Mouse (Mus musculus): ENCODE data around the gene Lrrc28. TPM values are rescaled to one million over a fixed set of nuclear protein-coding genes. Genes with fewer than 3 reads are reported as not detected.
A peak's percentile ranks its signal among the peaks of the same experiment; 100 is the strongest.
"Not testable (repeated sequence)": the region's sequence is repeated elsewhere in the genome, so short reads cannot be mapped to it uniquely, and the experiment has no call there.

The Lrrc28 gene
- polyA plus RNA-seq, 1 experiment from 2014 or later, result 13.5 TPM

DNA sequence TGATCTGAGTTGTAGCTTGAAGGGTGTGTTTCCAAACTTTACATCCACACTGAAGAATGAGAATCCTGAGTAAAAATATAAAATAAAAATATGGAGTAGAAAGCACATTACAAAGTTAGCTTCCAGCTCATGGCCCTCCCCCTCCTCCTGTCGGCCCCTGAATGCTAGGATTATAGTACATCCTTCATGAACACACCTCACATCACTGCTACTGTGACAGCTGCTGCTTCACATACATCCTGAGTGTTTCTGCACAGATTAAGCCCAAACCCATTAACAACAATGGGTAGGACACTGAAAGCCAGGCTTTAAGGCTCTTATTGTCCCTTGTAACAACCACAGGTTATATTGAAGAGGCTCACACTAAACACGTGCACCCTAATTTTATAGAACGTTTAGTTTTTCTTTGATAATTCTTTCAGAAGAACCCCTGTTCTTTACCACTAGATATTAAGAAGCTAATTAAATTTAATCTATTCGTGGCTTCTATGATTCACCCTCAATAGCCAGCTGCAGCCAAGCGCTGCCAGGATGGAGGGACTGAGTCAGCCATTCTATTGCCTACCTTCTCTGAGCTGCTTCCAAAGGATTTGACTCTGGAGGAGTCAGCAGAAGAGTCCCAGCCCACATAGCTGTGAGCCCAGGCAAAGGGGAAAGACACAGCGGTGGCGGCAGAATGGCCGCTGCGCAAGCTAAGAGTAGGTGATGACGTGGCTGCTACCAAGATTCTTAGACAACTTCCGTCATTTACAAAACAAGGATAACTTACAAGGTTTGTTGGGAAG is 108.3 kb downstream of the Lrrc28 start:
- no peak overlapping the region for H3K4me2 ChIP-seq (ENCODE audit: low read depth, low read length)
- H3K27me3 ChIP-seq (ENCODE audit: control insufficient read depth, insufficient read depth, low read depth, low read length), result no peaks in the 10 kb centered on the region
- H3K27ac ChIP-seq (ENCODE audit: low read length), result no peak overlapping the region
- WGBS, result 91% methylated on average over 11 of the region's 11 CpGs
- ATAC-seq (ENCODE audit: low read depth), result no peak
- no peaks in the 10 kb centered on the region for H3K9me3 ChIP-seq (ENCODE audit: control insufficient read depth, low read length)
- H3K4me1 ChIP-seq (replicated peaks; ENCODE audit: control insufficient read depth, insufficient read depth, low read length), result no peaks in the 10 kb centered on the region; the same call in 1 of the 2 replicates
- no peak overlapping the region for H3K9ac ChIP-seq (ENCODE audit: low read length)
- H3K36me3 ChIP-seq (ENCODE audit: control insufficient read depth, insufficient read depth, low read length), result no peaks in the 10 kb centered on the region
- no peak overlapping the region for H3K4me3 ChIP-seq (ENCODE audit: low read length)

- no peak for ATAC-seq (ENCODE audit: low read depth)
Measured at GRCm38 (mm10) chr7:67535941-67536340, 109.1 kb downstream of the Lrrc28 start.

DNA sequence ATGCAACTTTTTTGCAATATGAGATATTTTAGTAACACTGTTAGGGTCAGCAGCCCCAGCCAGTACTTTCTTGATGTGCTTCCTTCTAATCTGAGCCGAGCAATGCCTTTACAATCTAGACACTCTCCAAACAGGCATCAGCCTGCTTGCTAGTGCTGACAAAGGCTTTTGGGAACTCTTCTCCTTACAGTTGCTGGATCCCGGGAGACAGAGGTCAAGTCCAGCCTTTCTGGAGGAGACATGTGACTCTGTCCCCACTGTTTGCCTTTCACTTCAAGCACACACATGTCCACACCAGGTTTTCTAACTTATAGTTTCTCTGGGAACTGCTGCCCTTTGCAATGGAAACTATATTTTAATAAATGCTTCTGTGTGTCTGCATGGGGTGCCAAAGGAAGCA is 114.1 kb downstream of the Lrrc28 start:
- H3K9ac ChIP-seq (ENCODE audit: low read length), result no peak overlapping the region
- peak; percentile 23; the same call in 1 of the 2 replicates for ATAC-seq (ENCODE audit: low read depth)
- H3K9me3 ChIP-seq (ENCODE audit: control insufficient read depth, low read length), result no peaks in the 10 kb centered on the region
- no peaks in the 10 kb centered on the region for H3K36me3 ChIP-seq (ENCODE audit: control insufficient read depth, insufficient read depth, low read length)
- WGBS, result 22% methylated on average over 2 of the region's 2 CpGs
- H3K4me3 ChIP-seq (ENCODE audit: low read length), result no peak overlapping the region
- H3K4me2 ChIP-seq (ENCODE audit: low read depth, low read length), result no peak overlapping the region
- H3K27ac ChIP-seq (ENCODE audit: low read length), result no peak overlapping the region
- H3K4me1 ChIP-seq (replicated peaks; ENCODE audit: control insufficient read depth, insufficient read depth, low read length), result peaks cover 6% of the 10 kb centered on the region
- H3K27me3 ChIP-seq (ENCODE audit: control insufficient read depth, insufficient read depth, low read depth, low read length), result no peaks in the 10 kb centered on the region

More at GRCm38 (mm10) chr7:67535941-67536340, 109.1 kb downstream of the Lrrc28 start:
- no peak overlapping the region for H3K4me2 ChIP-seq (ENCODE audit: low read depth, low read length)
- no peaks in the 10 kb centered on the region for H3K9me3 ChIP-seq (ENCODE audit: control insufficient read depth, low read length)
- H3K27ac ChIP-seq (ENCODE audit: low read length), result no peak overlapping the region
- WGBS, result 73% methylated on average over 4 of the region's 4 CpGs
- no peaks in the 10 kb centered on the region for H3K36me3 ChIP-seq (ENCODE audit: control insufficient read depth, insufficient read depth, low read length)
- no peaks in the 10 kb centered on the region for H3K27me3 ChIP-seq (ENCODE audit: control insufficient read depth, insufficient read depth, low read depth, low read length)
- no peak overlapping the region for H3K9ac ChIP-seq (ENCODE audit: low read length)
- H3K4me1 ChIP-seq (replicated peaks; ENCODE audit: control insufficient read depth, insufficient read depth, low read length), result peaks cover under 1% of the 10 kb centered on the region; the same call in 1 of the 2 replicates
- H3K4me3 ChIP-seq (ENCODE audit: low read length), result no peak overlapping the region

DNA sequence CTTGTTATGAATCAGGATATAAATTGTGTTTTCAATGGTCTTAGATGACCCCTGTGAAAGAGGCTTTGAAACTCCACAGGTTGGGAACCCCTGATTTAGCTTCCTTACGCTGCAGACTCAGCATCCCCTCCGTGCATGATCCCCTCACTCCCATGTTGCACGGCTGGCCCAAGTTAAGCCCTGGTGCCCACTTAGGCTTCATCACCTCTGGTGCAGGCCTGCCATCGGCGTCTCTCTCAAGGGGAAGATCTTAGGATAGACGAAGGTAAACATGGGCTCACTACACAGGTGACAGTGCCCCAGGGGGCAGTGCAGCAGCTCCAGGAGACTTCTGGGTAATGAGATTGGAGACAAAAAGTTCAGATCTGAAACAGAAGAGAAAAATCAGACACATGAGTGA is 115.7 kb downstream of the Lrrc28 start:
- no peak overlapping the region for H3K4me3 ChIP-seq (ENCODE audit: low read length)
- ATAC-seq (ENCODE audit: low read depth), result no peak
- no peaks in the 10 kb centered on the region for H3K36me3 ChIP-seq (ENCODE audit: control insufficient read depth, insufficient read depth, low read length)
- peaks cover 6% of the 10 kb centered on the region for H3K4me1 ChIP-seq (replicated peaks; ENCODE audit: control insufficient read depth, insufficient read depth, low read length)
- H3K27ac ChIP-seq (ENCODE audit: low read length), result no peak overlapping the region
- no peaks in the 10 kb centered on the region for H3K9me3 ChIP-seq (ENCODE audit: control insufficient read depth, low read length)
- 64% methylated on average over 6 of the region's 6 CpGs for WGBS
- H3K4me2 ChIP-seq (ENCODE audit: low read depth, low read length), result no peak overlapping the region
- no peaks in the 10 kb centered on the region for H3K27me3 ChIP-seq (ENCODE audit: control insufficient read depth, insufficient read depth, low read depth, low read length)
- H3K9ac ChIP-seq (ENCODE audit: low read length), result no peak overlapping the region

GRCm38 (mm10) chr7:67528821-67529221 is 116.2 kb downstream of the Lrrc28 start:
- H3K27me3 ChIP-seq (ENCODE audit: control insufficient read depth, insufficient read depth, low read depth, low read length), result no peaks in the 10 kb centered on the region
- no peak for ATAC-seq (ENCODE audit: low read depth)
- no peak overlapping the region for H3K4me2 ChIP-seq (ENCODE audit: low read depth, low read length)
- WGBS, result 80% methylated on average over 18 of the region's 18 CpGs
- H3K4me1 ChIP-seq (replicated peaks; ENCODE audit: control insufficient read depth, insufficient read depth, low read length), result peaks cover 6% of the 10 kb centered on the region
- H3K9me3 ChIP-seq (ENCODE audit: control insufficient read depth, low read length), result no peaks in the 10 kb centered on the region
- no peak overlapping the region for H3K9ac ChIP-seq (ENCODE audit: low read length)
- H3K36me3 ChIP-seq (ENCODE audit: control insufficient read depth, insufficient read depth, low read length), result no peaks in the 10 kb centered on the region
- no peak overlapping the region for H3K4me3 ChIP-seq (ENCODE audit: low read length)
- H3K27ac ChIP-seq (ENCODE audit: low read length), result no peak overlapping the region

DNA sequence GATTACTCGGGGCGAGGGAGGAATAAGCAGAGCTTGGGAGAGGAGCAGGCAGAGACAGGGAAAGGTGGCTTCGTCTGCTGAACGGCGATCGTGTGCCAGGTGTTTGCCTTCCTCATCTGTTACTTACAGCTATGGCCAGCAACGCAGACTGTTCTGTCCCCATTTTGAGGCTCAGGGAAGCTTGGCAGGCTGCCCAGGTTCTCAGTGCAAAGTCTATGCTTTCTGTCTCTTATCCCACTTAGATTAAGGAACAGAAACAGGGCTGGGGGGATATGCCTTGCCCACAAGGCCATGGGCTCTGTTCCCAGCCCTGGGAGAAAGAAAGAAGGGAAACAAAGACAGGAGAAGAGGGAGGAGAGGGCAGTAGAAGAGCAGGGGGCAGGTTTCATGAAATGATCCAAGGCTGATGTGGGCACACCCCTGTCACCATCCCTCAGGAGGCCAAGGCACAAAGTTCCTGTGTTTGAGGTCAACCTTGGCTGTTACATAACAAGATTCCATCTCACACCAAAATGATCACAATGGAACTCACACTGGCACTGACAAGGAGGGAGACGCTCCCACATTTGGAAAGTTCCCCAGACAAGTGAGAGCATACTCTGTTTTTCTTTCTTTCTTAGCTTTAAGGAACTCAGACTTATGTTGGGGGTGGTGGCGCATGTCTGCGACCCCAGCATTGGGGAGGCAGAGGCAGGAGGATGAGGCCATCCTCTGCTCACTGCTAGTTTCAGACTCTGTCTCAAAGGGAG is 116.8 kb downstream of the Lrrc28 start:
- ATAC-seq (ENCODE audit: low read depth), result peak; percentile 66
- H3K27me3 ChIP-seq (ENCODE audit: control insufficient read depth, insufficient read depth, low read depth, low read length), result no peaks in the 10 kb centered on the region
- H3K9me3 ChIP-seq (ENCODE audit: control insufficient read depth, low read length), result no peaks in the 10 kb centered on the region
- H3K4me3 ChIP-seq (ENCODE audit: low read length), result no peak overlapping the region
- H3K9ac ChIP-seq (ENCODE audit: low read length), result no peak overlapping the region
- WGBS, result 50% methylated on average over 10 of the region's 10 CpGs
- H3K36me3 ChIP-seq (ENCODE audit: control insufficient read depth, insufficient read depth, low read length), result no peaks in the 10 kb centered on the region
- H3K4me1 ChIP-seq (replicated peaks; ENCODE audit: control insufficient read depth, insufficient read depth, low read length), result peaks cover 6% of the 10 kb centered on the region
- no peak overlapping the region for H3K27ac ChIP-seq (ENCODE audit: low read length)
- H3K4me2 ChIP-seq (ENCODE audit: low read depth, low read length), result no peak overlapping the region

DNA sequence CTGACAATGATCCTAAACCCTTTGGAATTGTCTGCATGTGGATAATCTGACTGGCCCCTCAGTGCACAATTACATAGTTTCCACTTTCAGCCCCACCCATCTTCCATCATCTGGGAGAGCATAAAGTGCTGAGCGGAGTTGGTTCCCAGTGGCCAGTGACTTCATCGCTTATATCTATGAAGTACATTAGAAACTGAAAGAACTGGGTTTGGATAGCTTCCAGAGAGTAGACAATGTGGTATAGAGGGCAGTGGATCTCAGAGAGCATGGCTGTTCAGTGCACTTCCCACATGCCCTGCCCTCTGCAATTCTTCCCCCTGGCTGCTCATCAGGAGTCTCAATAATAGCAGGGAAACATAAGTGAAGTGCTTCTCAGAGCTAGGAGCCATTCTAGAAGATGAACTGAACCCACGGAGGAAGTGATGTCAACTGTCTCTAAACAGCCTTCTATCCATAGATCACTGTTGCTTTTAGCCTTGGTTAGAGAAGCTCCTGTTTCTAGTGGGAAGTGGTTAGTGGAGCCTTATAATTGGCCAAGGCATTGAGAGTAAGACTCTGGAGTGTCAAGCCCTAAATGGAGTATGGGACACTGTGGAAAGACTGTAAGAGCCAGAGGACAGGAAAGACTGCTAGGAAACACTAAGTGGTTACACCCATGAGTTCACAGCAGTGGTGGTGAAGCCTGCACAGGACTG is 119.0 kb downstream of the Lrrc28 start:
- no peak overlapping the region for H3K4me2 ChIP-seq (ENCODE audit: low read depth, low read length)
- H3K4me1 ChIP-seq (replicated peaks; ENCODE audit: control insufficient read depth, insufficient read depth, low read length), result peaks cover 6% of the 10 kb centered on the region
- H3K9ac ChIP-seq (ENCODE audit: low read length), result no peak overlapping the region
- H3K4me3 ChIP-seq (ENCODE audit: low read length), result no peak overlapping the region
- no peaks in the 10 kb centered on the region for H3K9me3 ChIP-seq (ENCODE audit: control insufficient read depth, low read length)
- no peak overlapping the region for H3K27ac ChIP-seq (ENCODE audit: low read length)
- no peaks in the 10 kb centered on the region for H3K27me3 ChIP-seq (ENCODE audit: control insufficient read depth, insufficient read depth, low read depth, low read length)
- H3K36me3 ChIP-seq (ENCODE audit: control insufficient read depth, insufficient read depth, low read length), result no peaks in the 10 kb centered on the region
- ATAC-seq (ENCODE audit: low read depth), result no peak
- 77% methylated on average over 3 of the region's 3 CpGs for WGBS

DNA sequence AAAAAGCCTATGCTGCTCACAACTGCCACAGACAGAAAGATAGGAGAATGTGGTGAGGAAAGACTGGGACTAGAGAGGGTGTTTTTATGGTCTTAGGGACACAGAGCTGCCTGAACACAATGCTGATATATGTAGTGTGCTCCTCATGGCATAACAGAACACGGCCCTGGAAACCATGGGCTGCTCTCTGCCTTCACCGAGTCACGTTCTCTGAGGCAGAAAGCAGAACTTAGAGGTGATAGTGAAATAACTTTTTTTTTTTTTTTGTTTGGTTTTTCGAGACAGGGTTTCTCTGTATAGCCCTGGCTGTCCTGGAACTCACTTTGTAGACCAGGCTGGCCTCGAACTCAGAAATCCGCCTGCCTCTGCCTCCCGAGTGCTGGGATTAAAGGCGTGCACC is 121.0 kb downstream of the Lrrc28 start:
- H3K27me3 ChIP-seq (ENCODE audit: control insufficient read depth, insufficient read depth, low read depth, low read length); H3K27ac ChIP-seq (ENCODE audit: low read length); H3K4me1 ChIP-seq (replicated peaks; ENCODE audit: control insufficient read depth, insufficient read depth, low read length); H3K4me2 ChIP-seq (ENCODE audit: low read depth, low read length); H3K9me3 ChIP-seq (ENCODE audit: control insufficient read depth, low read length); H3K4me3 ChIP-seq (ENCODE audit: low read length); H3K9ac ChIP-seq (ENCODE audit: low read length); H3K36me3 ChIP-seq (ENCODE audit: control insufficient read depth, insufficient read depth, low read length); ATAC-seq (ENCODE audit: low read depth): not testable (repeated sequence)
- WGBS, result 88% methylated on average over 8 of the region's 8 CpGs

DNA sequence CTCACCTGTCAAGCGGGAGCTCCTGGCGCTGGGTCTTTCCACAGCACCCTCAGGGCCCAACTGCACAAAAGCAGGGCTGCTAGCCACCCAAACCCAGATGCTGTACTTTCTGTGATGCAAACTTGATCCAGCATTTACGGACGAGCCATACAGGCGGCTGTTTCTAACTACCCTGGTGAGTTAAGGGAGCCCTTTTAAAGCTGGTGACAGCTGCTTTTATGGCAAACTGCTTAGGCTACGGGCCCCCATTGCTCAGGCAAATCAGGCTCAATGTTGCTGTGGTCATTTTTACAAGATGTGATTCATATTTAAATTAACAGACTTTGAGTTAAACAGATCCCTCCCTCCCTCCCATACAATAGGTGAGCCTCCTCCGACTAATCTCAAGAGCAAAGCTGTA is 121.7 kb downstream of the Lrrc28 start:
- no peaks in the 10 kb centered on the region for H3K27me3 ChIP-seq (ENCODE audit: control insufficient read depth, insufficient read depth, low read depth, low read length)
- no peaks in the 10 kb centered on the region for H3K9me3 ChIP-seq (ENCODE audit: control insufficient read depth, low read length)
- 85% methylated on average over 7 of the region's 7 CpGs for WGBS
- no peak overlapping the region for H3K27ac ChIP-seq (ENCODE audit: low read length)
- H3K4me2 ChIP-seq (ENCODE audit: low read depth, low read length), result no peak overlapping the region
- H3K4me3 ChIP-seq (ENCODE audit: low read length), result no peak overlapping the region
- no peaks in the 10 kb centered on the region for H3K36me3 ChIP-seq (ENCODE audit: control insufficient read depth, insufficient read depth, low read length)
- ATAC-seq (ENCODE audit: low read depth), result no peak
- no peak overlapping the region for H3K9ac ChIP-seq (ENCODE audit: low read length)
- peaks cover 4% of the 10 kb centered on the region for H3K4me1 ChIP-seq (replicated peaks; ENCODE audit: control insufficient read depth, insufficient read depth, low read length)
